Mouse (Mus musculus): Measurements from ENCODE around the gene Ift81.

The Ift81 gene

GRCm38 (mm10) chr5:122624952-122625479 is 10.7 kb upstream of the Ift81 start:
- no peak for DNase-seq

DNA sequence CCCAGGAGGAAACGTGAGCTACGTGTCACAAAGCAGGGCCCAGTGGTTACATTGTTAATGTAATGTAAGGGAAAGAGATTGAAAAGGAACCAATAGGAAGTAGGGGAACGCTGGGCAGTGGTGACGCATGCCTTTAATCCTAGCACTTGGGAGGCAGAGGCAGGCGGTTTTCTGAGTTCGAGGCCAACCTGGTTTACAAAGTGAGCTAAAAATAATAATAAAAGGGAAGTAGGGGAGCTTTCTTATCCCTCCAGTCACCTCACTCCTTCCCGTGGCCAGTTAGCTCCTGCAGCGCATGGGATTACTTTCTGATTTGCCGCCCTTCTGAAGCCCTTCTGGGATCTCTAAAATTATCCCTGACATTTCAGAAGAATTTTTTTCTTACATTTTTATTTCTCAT is 9.5 kb upstream of the Ift81 start:
- DNase-seq = no peak

DNA sequence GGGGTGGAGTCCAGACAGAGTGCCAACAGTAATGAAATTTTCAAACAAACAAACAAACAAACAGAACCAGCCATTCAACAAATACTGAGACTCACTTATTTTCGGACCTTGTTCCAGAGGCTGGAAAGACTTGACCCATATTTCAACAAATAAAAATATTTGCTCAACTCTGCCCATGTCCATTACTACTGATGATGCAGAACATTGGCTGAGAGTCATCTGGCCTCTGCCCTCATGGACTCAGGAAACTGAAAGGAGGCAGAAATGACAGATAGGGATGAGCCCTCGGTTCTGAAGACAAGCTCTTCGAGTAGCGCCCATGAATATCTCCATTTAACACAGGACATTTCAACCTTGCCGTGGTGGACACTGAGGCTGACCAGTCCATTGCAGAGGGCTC is 8.2 kb upstream of the Ift81 start:
- DNase-seq = peak; percentile 36

DNA sequence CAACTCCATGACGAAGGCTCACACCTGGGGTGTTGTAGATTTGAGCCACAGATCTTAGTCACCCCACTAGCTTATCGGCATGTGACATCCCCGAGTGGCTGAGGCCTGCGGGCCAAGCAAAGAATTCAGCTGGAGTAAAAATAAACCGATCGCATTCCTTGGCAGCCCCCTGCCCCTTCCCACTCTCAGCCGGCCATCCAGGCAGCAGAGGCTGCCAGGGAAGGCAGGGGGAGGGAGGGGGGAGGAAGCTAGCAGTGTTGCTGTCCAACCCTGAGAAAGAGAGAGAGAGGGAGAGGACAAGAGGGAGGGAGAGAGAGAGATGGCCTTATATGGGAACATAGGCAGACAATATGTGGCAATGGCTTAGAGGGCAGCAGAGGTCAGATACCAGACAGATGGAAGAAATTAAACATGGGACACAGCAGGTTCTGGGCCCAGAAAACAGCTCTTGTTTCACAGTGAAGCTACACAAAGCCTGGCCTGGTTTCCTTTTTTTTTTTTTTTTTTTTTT is 7.1 kb upstream of the Ift81 start:
- DNase-seq = peak; percentile 68

GRCm38 (mm10) chr5:122619686-122620296 is 5.5 kb upstream of the Ift81 start:
- DNase-seq = no peak

GRCm38 (mm10) chr5:122617718-122618117 is 3.4 kb upstream of the Ift81 start:
- no peak for DNase-seq

- DNase-seq = no peak
These were observed 2.7 kb downstream of the Ift81 start for GRCm38 (mm10) chr5:122611651-122612050.

GRCm38 (mm10) chr5:122604894-122605293 is 9.4 kb downstream of the Ift81 start:
- no peak for DNase-seq

GRCm38 (mm10) chr5:122602233-122602632 is 12.1 kb downstream of the Ift81 start:
- no peak for DNase-seq

GRCm38 (mm10) chr5:122595470-122595869 is 18.8 kb downstream of the Ift81 start:
- no peak for DNase-seq

GRCm38 (mm10) chr5:122589891-122590290 is 24.4 kb downstream of the Ift81 start:
- no peak for DNase-seq

DNA sequence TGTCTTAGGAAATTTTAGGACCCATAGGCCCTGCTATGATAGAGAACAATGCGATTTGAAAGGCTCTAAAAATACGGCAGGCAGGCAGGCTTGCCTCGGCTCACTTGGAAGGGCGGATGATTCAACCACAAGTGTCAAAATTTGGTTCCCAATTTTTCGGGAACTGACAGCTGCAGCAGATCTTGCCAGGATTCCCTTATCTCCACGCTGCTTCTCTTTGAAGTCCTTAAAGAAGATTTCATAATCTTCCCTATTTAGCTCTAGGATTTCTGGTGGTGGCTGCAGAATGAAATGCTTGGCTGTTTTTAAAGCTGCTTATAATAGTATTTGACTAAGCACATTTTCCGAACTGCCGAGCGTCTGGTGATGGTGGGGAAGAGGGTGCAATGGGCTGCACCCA is 28.8 kb downstream of the Ift81 start:
- DNase-seq = no peak

DNA sequence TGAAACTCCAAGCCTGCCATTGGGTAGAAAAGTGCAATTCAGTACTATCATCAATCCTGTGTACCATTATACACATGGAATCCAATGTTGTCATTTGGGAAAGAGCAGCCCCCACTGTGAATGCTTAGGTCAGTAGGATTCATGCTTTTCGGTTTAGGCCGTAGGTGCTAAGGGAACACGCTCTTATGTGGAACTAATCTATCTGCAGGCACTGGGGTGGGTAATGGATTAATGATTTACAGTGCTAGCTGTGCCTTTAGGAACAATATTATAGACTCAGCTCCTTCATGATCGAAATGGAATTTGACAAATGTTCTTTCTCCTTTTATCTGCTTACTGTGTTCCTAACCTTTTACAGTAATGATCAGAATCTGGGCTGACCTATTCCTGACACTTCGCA is 30.2 kb downstream of the Ift81 start:
- peak; percentile 40 for DNase-seq

GRCm38 (mm10) chr5:122576683-122577329 is 37.5 kb downstream of the Ift81 start:
- no peak for DNase-seq

GRCm38 (mm10) chr5:122572001-122572400 is 42.3 kb downstream of the Ift81 start:
- peak; percentile 14 for DNase-seq

DNA sequence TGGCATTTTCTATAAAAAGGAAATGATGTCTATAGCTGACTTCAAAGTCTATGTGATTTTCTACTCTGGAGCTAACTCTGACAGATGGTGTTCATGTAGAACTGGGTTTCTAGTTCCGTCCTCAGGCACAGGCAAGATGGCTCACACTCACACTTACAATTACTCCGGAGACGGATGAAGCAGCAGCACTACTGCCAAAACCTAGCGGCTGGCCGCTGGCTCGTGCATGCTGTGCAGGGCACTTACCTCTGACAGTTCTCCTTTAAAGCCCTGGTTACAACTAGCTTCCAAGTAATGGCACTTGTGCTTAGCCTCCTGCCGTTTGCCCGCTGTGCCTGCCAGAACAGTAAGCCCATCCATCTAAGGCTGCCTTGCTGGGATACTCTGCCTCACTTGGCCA is 47.7 kb downstream of the Ift81 start:
- DNase-seq = no peak

- DNase-seq = no peak
These were observed 53.7 kb downstream of the Ift81 start for GRCm38 (mm10) chr5:122560654-122561053.

GRCm38 (mm10) chr5:122558127-122558526 is 56.2 kb downstream of the Ift81 start:
- no peak for DNase-seq

- DNase-seq = no peak
These were observed 59.2 kb downstream of the Ift81 start for GRCm38 (mm10) chr5:122555107-122555506.

GRCm38 (mm10) chr5:122552638-122553037 is 61.7 kb downstream of the Ift81 start:
- no peak for DNase-seq

DNA sequence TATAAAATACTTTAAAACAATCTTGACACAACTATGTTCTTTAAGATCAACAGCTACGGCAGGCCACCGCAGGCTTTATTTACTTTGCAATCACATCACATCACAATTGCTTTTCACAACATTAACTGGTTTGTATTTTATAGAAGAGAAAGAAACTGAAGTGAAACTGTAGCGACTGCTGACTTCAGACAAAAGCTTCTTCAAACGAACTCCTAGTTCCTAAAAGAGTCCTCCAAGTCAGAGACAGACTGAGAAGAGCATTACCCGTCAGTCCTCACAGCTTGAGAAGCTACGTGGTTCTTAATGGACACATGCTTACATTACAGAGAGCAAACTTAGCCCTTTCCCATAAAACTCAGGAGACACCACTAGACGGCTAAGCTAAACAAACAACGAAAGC is 63.9 kb downstream of the Ift81 start:
- DNase-seq = no peak

DNA sequence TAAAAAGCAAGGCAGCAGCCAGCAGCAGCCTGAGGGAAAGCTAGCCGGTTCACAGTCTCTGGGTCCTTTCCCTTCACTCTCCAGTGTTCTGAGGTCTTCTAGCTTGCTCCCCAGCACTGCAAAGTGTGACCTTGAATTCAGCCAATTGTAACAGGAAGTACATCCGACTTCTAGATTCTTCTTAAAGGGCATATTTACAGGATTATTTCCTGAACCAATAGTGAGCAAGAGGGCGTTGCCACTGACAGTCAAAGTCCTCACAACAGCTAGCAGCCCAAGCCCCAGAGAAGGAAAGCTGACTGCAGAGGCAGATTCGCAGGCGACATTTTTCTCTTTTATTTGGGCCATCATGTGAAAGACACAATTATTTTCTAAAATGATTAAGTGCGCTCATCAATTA is 65.6 kb downstream of the Ift81 start:
- DNase-seq = peak; percentile 64

- DNase-seq = no peak
These were observed 66.5 kb downstream of the Ift81 start for GRCm38 (mm10) chr5:122547810-122548209.

DNA sequence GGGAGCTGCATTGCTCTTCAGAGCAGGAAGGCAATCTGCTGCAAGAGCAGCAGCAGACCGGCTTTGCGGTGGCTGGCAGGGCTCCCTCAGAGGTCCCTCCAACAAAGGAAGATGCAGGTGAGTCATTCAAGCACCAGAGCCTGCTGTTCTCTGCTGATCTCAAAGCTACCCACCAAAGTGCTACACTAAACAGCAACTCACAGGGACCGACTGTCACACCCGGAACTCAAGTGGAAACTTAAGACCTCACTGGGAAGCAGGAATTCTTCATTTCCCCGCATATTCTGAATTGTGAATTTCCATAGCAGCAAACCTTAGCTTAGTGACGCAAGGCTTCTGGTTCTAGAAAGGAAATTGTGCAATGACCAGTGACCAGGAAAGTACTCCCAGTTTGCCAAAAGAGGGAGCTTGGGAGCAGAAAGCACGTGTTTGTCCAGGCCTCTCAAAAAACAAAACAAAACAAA is 67.0 kb downstream of the Ift81 start:
- DNase-seq = peak; percentile 78
